Comparison of ENCODE assay signal across 19 mouse cellular contexts in the genomic region with DNA sequence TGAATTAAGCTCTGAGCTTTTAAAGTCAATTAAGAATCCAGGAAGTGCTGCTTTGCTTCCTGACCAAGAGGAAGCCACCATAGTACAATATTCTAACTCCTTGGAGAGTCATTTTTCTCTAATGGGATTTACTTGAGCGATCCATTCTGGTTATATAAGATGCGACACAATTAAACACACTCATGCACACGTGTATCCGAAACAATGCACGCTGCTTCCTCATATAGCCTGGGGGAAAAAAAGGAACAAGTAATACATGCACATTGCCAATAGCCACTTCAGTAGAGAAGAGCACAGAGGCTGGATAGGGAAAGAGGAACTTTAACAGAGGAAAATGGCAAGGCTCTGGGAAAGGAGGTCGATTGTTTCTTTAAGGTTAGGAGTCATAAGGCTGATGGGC.
"Had no signal": no experiment of that assay in that cellular context is flagged by ENCODE, and none has a peak within 500 bp of the region (broad histone marks: within the 10 kb centered on the region; RNA-seq: fewer than 3 reads in every experiment).

No protein-coding gene starts in this region.

- H3K27ac ChIP-seq: intestine, embryonic 15.5 days; kidney, embryonic 15.5 days; limb, embryonic 15.5 days; liver, embryonic 14.5 days; neural tube, embryonic 12.5 days had no signal

- H3K4me2 ChIP-seq: intestine, embryonic 15.5 days; kidney, embryonic 15.5 days; limb, embryonic 15.5 days; liver, embryonic 11.5 days; lung, embryonic 14.5 days; midbrain, embryonic 11.5 days; neural tube, embryonic 12.5 days had no signal

- H3K9ac ChIP-seq: intestine, embryonic 15.5 days; kidney, embryonic 15.5 days; limb, embryonic 15.5 days; liver, embryonic 14.5 days; liver, postnatal 0 days; lung, embryonic 14.5 days; neural tube, embryonic 12.5 days had no signal

- H3K4me1 ChIP-seq: intestine, embryonic 15.5 days; kidney, embryonic 15.5 days; limb, embryonic 15.5 days; megakaryocyte, embryonic 14.5 days; neural tube, embryonic 12.5 days had no signal

- H3K27me3 ChIP-seq: intestine, embryonic 15.5 days; kidney, embryonic 15.5 days; limb, embryonic 15.5 days; megakaryocyte, embryonic 14.5 days; neural tube, embryonic 12.5 days had no signal

- ATAC-seq: intestine, embryonic 15.5 days; liver, postnatal 0 days; lung, postnatal 0 days had no signal

- H3K36me3 ChIP-seq: intestine, embryonic 15.5 days; kidney, embryonic 15.5 days; limb, embryonic 15.5 days; neural tube, embryonic 12.5 days had no signal

- H3K9me3 ChIP-seq: intestine, embryonic 15.5 days; kidney, embryonic 15.5 days; limb, embryonic 15.5 days; neural tube, embryonic 12.5 days had no signal

- DNase-seq: kidney, adult 11 months; kidney, adult 8-10 months; kidney, postnatal 10 days; kidney, postnatal 36 days; liver, postnatal 0 days; lung, embryonic 14.5 days; lung, postnatal 36 days; midbrain, embryonic 14.5 days; thymus, adult 18-20 months; thymus, postnatal 36 days had no signal

- H3K4me3 ChIP-seq: intestine, embryonic 15.5 days; kidney, embryonic 15.5 days; limb, embryonic 15.5 days; megakaryocyte, embryonic 14.5 days; neural tube, embryonic 12.5 days had no signal
